Mouse (Mus musculus) stomach, embryonic 16.5 days (tissue): ENCODE data around the gene Spock1. TPM values are rescaled to one million over a fixed set of nuclear protein-coding genes. Genes with fewer than 3 reads are reported as not detected.

Experiments
- ATAC-seq: fragments of 200-750 bp; cut with Nextera tagmentation; 2 replicates; pipeline ENCODE4 v1.8.0; 2017; ENCODE audit warnings: moderate number of reproducible peaks, moderate TSS enrichment; ENCODE audit not compliant: insufficient read depth, low FRiP score
- H3K27ac ChIP-seq: fragments of 300-500 bp; sonication (generic); 2 replicates; pipeline ENCODE4 v1.5.1; 2014; ENCODE audit warnings: low read length
- H3K27me3 ChIP-seq: fragments of 300-500 bp; sonication (generic); 2 replicates; pipeline ENCODE4 v1.6.1; 2014; ENCODE audit warnings: low read length, control low read depth, mixed read lengths; ENCODE audit not compliant: control insufficient read depth, insufficient read depth
- H3K36me3 ChIP-seq: fragments of 300-500 bp; sonication (generic); 2 replicates; pipeline ENCODE4 v1.6.1; 2014; ENCODE audit warnings: low read length; ENCODE audit not compliant: control insufficient read depth, insufficient read depth
- H3K4me1 ChIP-seq: fragments of 300-500 bp; sonication (generic); 2 replicates; pipeline ENCODE4 v1.6.1; 2014; ENCODE audit warnings: low read length, control low read depth, mixed read lengths; ENCODE audit not compliant: control insufficient read depth, insufficient read depth
- H3K4me2 ChIP-seq: fragments of 300-500 bp; sonication (generic); 2 replicates; pipeline ENCODE4 v1.6.1; 2014; ENCODE audit warnings: low read depth, low read length, mixed read lengths
- H3K4me3 ChIP-seq: fragments of 300-500 bp; sonication (generic); replicated peaks from 2 replicates; pipeline ENCODE4 v1.5.1; 2014; ENCODE audit warnings: mild to moderate bottlenecking, low read length
- H3K9ac ChIP-seq: fragments of 300-500 bp; sonication (generic); 2 replicates; pipeline ENCODE4 v1.6.1; 2014; ENCODE audit warnings: low read length
- H3K9me3 ChIP-seq: fragments of 300-500 bp; sonication (generic); replicated peaks from 2 replicates; pipeline ENCODE4 v1.6.1; 2016; ENCODE audit warnings: low read length, control low read depth; ENCODE audit not compliant: control insufficient read depth
- WGBS: fragments of 180-500 bp; shearing (Covaris S2); extraction: QIAGEN DNeasy Blood & Tissue Kit; methylation state at CpG from one replicate; pipeline ENCODE4 v1.1.7; 2014; 5-methylcytosine and 5-hydroxymethylcytosine counted together
- polyA plus RNA-seq: library from polyadenylated mRNA; unstranded; fragments of >200 nt; fragmentation: Nextera tagmentation; extraction: Ambion mirVana; gene quantifications from 2 replicates; pipeline ENCODE4 v1.2.1, GENCODE M21; 2015

Spock1 gene
- polyA plus RNA-seq, 1 experiment from 2014 or later, result 2.8 TPM

GRCm38 (mm10) chr13:57524546-57524945 lies 383.6 kb downstream of the Spock1 start:
- Histone ChIP-seq H3K27me3 (no peaks in the 10 kb centered on the region), H3K36me3 (no peaks in the 10 kb centered on the region), H3K4me2 (no peak overlapping the region), H3K9me3 (no peaks in the 10 kb centered on the region), H3K4me1 (no peaks in the 10 kb centered on the region), H3K27ac (no peak overlapping the region), H3K4me3 (no peak overlapping the region), H3K9ac (no peak overlapping the region)
- ATAC-seq, result no peak
- 73% methylated on average over 3 of the region's 3 CpGs for WGBS

DNA sequence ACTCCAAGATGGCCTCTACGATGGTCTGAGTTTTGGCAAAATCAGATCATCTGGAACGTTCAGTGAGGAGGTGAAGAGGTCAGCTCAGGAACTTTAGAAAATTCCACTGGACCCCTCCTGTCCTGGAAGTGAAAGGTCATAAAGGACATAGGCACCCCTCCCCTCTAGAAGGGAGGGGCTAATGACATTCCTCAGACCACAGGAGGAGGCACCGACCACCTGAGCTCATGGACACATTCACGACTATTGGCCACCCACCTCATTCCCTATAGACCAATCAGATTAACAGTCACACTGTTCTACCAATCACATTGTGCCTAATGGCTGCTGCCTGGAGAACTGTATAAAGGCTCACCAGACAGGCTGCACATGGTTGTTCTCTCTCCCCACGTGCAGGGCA lies 384.8 kb downstream of the Spock1 start:
- Histone ChIP-seq H3K27me3 (no peaks in the 10 kb centered on the region), H3K27ac (no peak overlapping the region), H3K4me3 (no peak overlapping the region), H3K36me3 (no peaks in the 10 kb centered on the region), H3K4me1 (no peaks in the 10 kb centered on the region), H3K9ac (no peak overlapping the region), H3K9me3 (no peaks in the 10 kb centered on the region), H3K4me2 (no peak overlapping the region)
- ATAC-seq, result no peak
- WGBS, result 72% methylated on average over 5 of the region's 5 CpGs

DNA sequence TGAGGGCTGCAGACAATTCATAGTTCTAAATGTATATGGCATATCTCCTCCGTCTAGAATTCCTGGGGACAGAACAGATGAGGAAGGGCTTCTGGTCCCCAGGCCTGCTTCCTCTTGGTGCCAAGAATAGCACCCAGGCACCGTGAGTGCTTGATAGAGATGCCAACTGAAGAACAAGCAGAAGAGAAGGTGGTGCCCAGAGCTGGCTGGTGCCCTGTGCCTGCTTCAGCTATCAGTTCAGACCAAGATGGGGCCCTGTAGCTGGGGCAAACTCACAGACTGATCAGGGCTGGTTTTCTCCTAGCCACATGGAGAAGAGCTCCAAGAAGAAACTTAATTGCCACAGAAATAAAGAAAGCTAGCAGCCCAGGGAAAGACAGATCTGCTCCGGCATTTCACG lies 385.8 kb downstream of the Spock1 start:
- H3K36me3 ChIP-seq, result no peaks in the 10 kb centered on the region
- no peak overlapping the region for H3K27ac ChIP-seq
- no peaks in the 10 kb centered on the region for H3K4me1 ChIP-seq
- H3K27me3 ChIP-seq, result no peaks in the 10 kb centered on the region
- H3K4me3 ChIP-seq, result no peak overlapping the region
- no peaks in the 10 kb centered on the region for H3K9me3 ChIP-seq
- H3K9ac ChIP-seq, result no peak overlapping the region
- H3K4me2 ChIP-seq, result no peak overlapping the region
- ATAC-seq, result no peak
- 70% methylated on average over 4 of the region's 4 CpGs for WGBS

GRCm38 (mm10) chr13:57521152-57521551 lies 387.0 kb downstream of the Spock1 start:
- Histone ChIP-seq H3K27ac (no peak overlapping the region), H3K9ac (no peak overlapping the region), H3K27me3 (no peaks in the 10 kb centered on the region), H3K4me1 (no peaks in the 10 kb centered on the region), H3K9me3 (no peaks in the 10 kb centered on the region), H3K4me2 (no peak overlapping the region), H3K36me3 (no peaks in the 10 kb centered on the region), H3K4me3 (no peak overlapping the region)
- ATAC-seq, result no peak
- 13% methylated on average over 3 of the region's 3 CpGs for WGBS

DNA sequence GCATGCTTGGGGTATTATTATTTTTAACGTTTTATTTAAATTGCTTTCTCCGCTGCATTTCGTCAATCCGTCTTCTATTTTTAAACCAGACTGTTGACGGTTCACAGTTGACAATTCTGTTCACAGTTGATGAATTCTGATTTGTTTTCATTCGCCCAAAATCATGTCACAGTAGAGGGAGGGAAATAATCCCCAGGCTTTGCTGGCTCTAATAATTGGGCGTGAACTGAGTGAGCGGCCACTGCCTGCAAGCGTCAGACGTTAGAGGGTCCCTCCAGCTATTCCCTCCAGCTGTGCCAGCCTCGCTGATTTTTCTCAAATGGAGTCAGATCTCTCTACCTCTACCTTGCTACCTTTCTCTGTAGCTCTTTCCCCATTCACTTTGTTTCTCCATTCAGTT lies 388.3 kb downstream of the Spock1 start:
- H3K27ac ChIP-seq, result no peak overlapping the region
- no peaks in the 10 kb centered on the region for H3K4me1 ChIP-seq
- no peak overlapping the region for H3K4me2 ChIP-seq
- H3K4me3 ChIP-seq, result no peak overlapping the region
- ATAC-seq, result no peak
- no peak overlapping the region for H3K9ac ChIP-seq
- no peaks in the 10 kb centered on the region for H3K36me3 ChIP-seq
- WGBS, result 64% methylated on average over 11 of the region's 11 CpGs
- no peaks in the 10 kb centered on the region for H3K9me3 ChIP-seq
- H3K27me3 ChIP-seq, result no peaks in the 10 kb centered on the region

GRCm38 (mm10) chr13:57515737-57516136 lies 392.4 kb downstream of the Spock1 start:
- Histone ChIP-seq H3K4me2 (no peak overlapping the region), H3K36me3 (no peaks in the 10 kb centered on the region), H3K9ac (no peak overlapping the region), H3K4me3 (no peak overlapping the region), H3K9me3 (no peaks in the 10 kb centered on the region), H3K27ac (no peak overlapping the region), H3K27me3 (no peaks in the 10 kb centered on the region), H3K4me1 (no peaks in the 10 kb centered on the region)
- no peak for ATAC-seq
- 82% methylated on average over 11 of the region's 11 CpGs for WGBS

DNA sequence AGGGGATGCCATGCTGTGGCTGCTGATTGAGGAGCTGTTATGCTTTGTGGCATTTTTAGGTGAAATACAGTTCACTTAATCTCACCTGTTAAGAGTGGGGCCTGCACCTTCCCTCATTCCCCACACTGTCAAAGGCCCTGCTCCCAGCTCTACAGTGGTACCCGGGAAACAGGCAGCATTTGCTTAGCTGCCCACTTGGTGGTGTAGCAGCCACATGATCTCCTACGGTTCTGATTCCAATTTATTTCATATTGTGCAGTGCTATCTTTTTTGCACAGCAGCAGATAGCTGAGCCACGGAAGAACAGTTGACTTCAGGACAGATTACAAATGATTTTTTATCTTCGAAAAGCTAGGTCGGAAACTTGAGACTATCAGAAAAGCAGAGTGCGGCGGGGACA lies 406.6 kb downstream of the Spock1 start:
- Histone ChIP-seq H3K27me3 (no peaks in the 10 kb centered on the region), H3K9ac (no peak overlapping the region), H3K27ac (no peak overlapping the region), H3K9me3 (0 out of 2 replicates have a peak, but pooled peaks cover 4% of the 10 kb centered on the region), H3K4me1 (no peaks in the 10 kb centered on the region), H3K36me3 (no peaks in the 10 kb centered on the region), H3K4me3 (no peak overlapping the region), H3K4me2 (no peak overlapping the region)
- ATAC-seq, result no peak
- WGBS, result 72% methylated on average over 7 of the region's 7 CpGs

GRCm38 (mm10) chr13:57496778-57497177 lies 411.4 kb downstream of the Spock1 start:
- 57% methylated on average over 7 of the region's 7 CpGs for WGBS
- Histone ChIP-seq H3K27ac (no peak overlapping the region), H3K4me3 (no peak overlapping the region), H3K9ac (no peak overlapping the region), H3K9me3 (no peaks in the 10 kb centered on the region), H3K36me3 (no peaks in the 10 kb centered on the region), H3K27me3 (no peaks in the 10 kb centered on the region), H3K4me1 (no peaks in the 10 kb centered on the region), H3K4me2 (no peak overlapping the region)
- no peak for ATAC-seq

- Histone ChIP-seq H3K27me3 (no peaks in the 10 kb centered on the region), H3K4me2 (no peak overlapping the region), H3K9me3 (no peaks in the 10 kb centered on the region), H3K36me3 (no peaks in the 10 kb centered on the region), H3K4me3 (no peak overlapping the region), H3K9ac (no peak overlapping the region), H3K27ac (no peak overlapping the region), H3K4me1 (no peaks in the 10 kb centered on the region)
- 42% methylated on average over 1 of the region's 1 CpGs for whole genome bisulfite sequencing
- no peak for ATAC-seq
Observed at GRCm38 (mm10) chr13:57494838-57495237, 413.3 kb downstream of the Spock1 start.

- Histone ChIP-seq H3K9me3 (no peaks in the 10 kb centered on the region), H3K27ac (no peak overlapping the region), H3K27me3 (no peaks in the 10 kb centered on the region), H3K9ac (no peak overlapping the region), H3K4me2 (no peak overlapping the region), H3K4me3 (no peak overlapping the region), H3K36me3 (no peaks in the 10 kb centered on the region), H3K4me1 (no peaks in the 10 kb centered on the region)
- ATAC-seq, result no peak
- WGBS, result 89% methylated on average over 8 of the region's 8 CpGs
Observed at GRCm38 (mm10) chr13:57488926-57489325, 419.2 kb downstream of the Spock1 start.
